Mouse (Mus musculus) adrenal gland, postnatal 36 days (tissue): ENCODE measurements around the gene Lrrc63. TPM values are rescaled to one million over a fixed set of nuclear protein-coding genes. Genes with fewer than 3 reads are reported as not detected.

Source experiments
- DNase-seq, 2 experiments: peaks; one replicate each; pipeline ENCODE4 v3.0.0; 2021; ENCODE audit warnings: mixed read lengths in 1 of 2
- total RNA-seq, 2 experiments: library from RNA; stranded (reverse); gene quantifications; 2 replicates each; pipeline ENCODE4 v1.2.3; 2021

The Lrrc63 gene
- total RNA-seq, 2 experiments from 2014 or later: not detected

DNA sequence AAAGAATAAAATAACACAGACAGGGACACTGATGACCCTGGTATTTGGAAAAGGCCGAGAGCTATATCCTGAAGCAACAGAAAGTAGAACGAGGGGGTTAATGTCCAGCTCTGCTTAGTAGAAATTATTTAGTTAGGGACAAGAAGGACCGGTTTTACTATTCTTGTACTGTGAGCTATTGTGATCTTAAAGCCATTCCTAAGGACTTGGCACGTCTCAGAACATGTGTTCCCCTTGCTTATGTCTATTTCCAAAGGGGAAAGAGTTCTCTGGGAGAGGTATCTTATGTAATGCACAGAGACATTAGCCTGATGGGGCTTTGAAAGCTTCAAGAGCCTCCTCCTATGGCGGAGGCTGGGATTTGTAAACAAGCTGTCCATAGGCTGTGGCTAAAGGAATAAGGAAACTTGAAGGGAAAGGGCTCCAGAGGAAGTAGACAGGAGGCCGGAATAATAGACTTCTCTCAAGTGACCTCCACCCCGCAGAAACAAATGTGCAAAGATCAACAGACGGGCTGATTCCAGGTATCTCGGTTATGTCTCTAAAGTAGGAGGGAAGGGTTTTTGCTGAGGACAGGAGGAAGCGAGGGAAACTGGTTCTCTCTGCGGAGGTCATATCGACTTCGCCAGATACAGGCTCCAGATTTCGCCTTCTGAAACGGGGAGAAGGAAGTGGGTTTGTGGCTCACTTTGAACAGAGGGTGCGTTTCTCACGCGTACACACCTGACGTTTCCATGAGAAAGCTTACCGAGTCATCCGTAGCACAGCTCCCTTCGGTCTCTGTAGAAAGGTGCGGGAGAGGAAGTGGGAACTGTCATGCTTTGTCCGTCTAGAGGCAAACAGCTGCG is 5.7 kb upstream of the Lrrc63 start:
- DNase-seq: no peak

DNA sequence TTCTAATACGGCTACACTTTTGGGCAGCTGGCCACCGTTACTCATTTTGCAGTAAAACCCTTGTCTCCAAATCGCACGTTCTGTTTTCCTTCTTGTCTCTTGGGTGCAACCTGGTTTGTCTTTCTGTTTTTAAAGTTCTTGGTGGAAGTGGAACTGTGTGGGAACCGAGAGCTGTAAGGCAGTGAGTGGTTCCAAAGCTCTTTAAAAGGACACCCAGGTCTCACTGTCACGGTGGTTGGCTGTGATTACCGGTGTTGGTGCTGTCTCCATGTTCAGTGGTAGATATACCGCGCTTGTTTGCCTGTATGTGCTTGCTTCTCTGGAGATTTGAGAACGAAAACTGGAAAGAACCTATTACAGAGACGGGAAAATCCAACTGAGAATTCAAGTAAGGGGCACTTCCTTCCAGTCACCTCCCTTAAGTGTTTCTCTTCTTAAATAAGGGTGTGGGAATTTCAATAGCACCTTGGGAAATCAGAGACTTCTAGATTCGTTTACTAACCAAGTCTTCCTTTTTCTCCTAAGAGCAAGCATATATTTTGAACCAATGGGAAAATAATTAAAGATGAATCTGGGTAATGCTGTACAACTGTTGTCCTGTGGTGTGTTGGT is 749 bp upstream of the Lrrc63 start:
- no peak for DNase-seq

DNA sequence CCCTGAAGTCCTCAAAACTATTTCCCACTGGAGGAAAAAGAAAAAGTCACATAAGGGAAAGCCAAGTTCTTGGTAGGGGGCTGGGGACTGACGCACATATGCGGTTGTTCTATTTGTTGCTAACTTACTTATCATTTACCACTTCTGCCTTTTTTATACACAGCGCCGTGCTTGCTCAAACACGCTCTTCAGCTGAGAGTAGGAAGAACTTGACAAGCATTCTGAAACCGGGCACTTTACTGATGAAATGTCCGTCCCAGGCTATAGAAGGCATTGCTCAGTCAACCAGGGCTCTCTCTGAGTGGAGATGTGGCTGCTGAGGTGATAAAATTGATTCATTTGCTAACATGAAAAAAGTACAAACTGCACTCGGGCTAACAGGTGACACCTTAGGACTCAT is 9.0 kb downstream of the Lrrc63 start:
- DNase-seq: no peak

GRCm38 (mm10) chr14:75102956-75103355 is 27.7 kb downstream of the Lrrc63 start:
- no peak for DNase-seq

DNA sequence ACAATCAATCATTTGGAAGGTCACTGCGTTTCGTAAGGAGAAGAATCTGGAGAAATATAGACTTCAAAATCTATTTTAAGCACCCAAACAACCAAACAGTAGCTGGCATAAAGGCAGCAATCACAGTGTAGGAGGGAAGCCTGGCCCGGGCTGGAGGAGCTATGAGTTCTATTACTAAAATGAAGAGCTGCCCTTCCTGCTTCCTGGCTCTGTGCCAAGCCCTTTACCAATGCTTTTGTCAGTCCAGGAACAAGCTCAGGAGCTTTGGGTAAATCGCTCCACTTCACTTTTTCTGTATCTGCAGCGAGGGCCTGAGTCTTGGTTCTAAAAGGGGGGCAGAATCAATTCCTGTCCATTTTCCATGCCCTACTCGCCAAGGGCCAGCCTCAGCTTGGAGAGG is 52.7 kb downstream of the Lrrc63 start:
- peak; percentile 36 to 65 for DNase-seq

DNA sequence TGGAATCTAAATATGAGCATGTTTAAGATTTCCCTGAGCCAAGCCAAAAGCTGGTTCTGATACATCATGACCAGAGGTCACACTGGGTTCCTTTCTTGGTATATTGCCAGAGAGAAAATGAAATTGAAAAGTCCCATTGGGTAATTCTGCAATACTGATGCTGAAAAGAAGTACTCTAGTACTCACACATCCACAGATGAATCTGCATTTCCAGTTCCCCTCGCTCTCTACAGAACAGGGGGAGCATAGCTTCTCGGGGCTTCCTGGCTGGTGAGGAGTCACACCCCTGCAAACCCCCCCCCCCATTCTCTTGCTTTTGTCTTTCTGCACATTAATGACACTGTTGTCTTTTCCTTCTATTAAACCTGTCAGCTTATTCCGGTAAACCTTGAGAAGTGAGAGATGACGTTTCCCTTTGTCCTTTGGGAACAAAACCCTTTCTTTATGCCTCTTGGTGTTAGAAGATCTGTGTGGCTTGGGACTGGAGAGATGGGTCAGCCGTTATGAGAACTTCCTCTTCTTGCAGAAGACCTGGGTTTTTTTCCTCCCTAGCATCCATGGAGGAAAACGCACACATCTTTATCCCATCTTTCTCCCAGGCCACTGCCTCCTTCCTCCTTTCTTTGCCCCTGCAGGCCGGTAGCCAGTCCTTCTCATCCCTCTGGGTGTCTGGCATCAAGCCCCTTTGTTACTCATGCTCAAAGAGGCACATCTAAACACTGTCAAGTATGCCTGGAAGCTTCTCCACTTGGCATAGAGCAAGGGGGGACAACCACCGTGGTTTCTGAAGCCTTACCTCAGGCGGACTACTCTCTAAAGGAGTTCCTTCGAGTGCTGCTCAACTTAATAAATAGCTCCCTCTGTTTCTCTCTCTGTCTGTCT is 55.1 kb downstream of the Lrrc63 start:
- DNase-seq: no peak

DNA sequence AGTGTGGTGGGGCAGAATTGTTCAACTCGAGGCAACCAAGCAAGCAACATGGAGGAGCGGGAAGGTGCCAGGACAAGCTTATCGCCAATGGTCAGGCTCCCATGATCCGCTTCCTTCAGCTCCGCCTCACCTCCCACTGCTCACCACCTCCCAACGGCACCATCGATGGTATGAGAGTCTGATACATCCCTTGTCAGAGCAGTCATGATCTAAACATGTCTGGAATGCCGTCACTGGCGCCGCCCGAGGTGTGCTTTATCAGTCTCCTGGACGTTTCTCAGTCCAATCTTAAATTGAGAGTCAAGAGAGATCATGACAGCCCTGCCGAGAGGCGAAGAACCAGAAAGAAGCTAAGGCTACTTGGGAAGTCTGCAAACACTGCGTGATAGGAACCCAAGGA is 59.6 kb downstream of the Lrrc63 start:
- no peak for DNase-seq

GRCm38 (mm10) chr14:75069356-75069979 is 61.2 kb downstream of the Lrrc63 start:
- DNase-seq: peak in 1 of 2 experiments; percentile 25

GRCm38 (mm10) chr14:75068430-75069112 is 62.1 kb downstream of the Lrrc63 start:
- no peak for DNase-seq

DNA sequence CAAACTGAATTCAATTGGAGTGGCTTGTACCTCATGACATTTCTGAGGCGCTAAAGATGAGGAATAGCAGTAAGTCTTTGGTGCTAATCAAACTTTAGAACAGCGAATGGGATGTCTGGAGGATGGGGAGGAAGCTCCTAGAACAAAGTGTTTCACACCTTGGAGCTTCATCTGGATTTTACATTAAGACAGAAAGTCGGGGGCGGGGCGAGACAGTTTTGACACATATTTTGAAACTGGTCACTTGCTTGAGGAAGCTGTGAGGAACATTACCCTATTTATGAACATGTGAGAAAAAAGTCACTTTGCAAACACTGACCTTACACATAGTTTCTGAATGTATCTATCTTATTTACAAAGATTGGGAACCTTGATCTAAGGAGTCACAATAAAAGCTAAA is 65.5 kb downstream of the Lrrc63 start:
- DNase-seq: no peak

DNA sequence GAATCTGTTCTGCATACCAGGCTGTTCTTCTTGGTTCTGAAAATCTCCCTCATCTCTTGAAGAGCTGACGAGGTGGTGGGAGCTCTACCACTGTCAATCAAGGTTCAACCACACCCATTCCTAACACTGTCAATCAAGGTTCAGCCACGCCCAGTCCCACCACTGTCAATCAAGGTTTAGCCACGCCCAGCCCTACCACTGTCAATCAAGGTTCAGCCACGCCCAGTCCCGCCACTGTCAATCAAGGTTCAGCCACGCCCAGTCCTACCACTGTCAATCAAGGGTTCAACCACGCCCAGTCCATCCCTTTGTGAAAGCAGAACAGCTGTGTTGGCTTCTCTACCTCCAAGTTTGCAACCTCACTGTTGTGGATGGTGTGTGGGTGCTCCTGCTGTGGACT is 66.2 kb downstream of the Lrrc63 start:
- DNase-seq: no peak

- DNase-seq: no peak
These were observed 66.7 kb downstream of the Lrrc63 start for GRCm38 (mm10) chr14:75063936-75064335.

- DNase-seq: peak; percentile 19 to 24
These were observed 70.1 kb downstream of the Lrrc63 start for GRCm38 (mm10) chr14:75060562-75060961.

- DNase-seq: no peak
These were observed 73.7 kb downstream of the Lrrc63 start for GRCm38 (mm10) chr14:75056861-75057431.

DNA sequence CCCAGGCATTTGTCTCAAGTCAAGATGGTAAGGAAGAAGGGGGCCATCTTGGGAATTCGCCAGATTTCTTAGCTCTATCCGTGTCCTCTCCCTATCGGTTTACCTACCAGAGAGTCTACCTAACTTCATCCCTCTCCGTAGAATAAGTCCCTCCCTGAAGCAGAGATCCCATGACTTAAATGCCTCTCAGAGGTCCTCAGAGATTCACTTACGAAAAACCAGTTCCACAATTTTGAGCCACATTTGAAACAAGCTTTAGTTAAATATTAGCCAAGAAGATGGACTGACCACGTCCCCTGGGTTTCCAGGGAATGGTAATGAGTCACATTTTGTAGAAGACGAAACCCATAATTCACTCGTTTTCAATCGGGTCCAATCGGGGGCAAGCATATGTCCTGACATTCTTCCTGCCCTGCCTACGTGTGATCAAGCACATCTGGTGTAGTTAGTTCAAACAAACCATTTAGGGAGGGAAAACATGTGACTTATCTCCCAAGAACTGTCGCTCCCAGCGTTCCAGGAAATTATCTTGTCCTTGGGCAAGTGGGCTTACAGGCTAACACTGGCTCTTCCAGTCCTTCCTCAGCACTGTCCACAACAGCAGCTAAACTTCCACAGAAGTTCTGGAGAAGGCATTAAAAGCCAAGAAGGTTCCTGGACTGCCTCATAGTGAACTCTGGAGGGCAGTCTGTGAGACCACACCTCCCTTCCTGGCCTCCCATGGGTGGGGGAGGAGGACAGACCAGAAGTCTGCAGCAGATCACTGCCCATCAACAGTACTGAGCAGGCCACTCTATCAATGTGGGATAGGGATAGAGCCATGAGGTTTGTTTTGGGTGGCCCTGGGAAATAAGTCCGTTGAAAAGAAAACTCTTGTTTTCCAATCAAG is 76.0 kb downstream of the Lrrc63 start:
- no peak for DNase-seq

DNA sequence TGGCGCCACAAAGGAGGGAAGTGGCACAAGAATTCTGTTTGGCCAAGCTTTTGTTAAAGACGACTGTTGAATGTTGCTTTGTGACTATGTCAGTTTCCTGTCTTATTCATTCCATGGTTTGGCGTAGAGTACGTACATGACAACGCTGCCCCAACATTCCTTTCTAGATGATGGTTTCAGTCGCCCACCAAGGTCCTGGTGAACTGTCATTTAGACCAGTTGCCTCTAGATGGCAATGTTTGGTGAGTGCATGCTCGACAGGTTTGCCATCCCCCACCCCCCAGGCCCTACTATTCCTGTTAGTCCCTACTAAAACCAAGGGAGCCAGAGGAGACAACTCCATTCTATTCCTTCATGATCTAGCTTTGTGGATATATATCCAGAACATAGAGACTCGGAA is 78.2 kb downstream of the Lrrc63 start:
- no peak for DNase-seq

DNA sequence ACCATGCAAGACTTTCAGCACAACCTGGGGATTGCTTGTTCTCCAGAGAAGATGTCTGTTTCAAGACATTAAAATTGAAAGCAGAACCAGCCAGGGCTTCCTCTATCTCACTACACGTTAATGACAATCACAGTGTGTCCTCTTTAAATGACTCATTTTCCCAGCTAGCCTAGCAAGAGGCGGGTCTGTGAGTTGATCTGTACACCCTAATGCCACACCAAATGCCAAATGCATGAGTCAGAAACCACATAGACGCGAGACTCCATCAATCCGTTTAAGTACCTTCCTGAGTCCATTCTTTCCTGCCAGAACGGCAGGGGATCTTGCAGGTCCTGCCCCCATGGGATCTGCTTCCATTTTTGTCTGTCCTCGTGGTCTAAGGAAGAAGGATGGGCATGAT is 85.5 kb downstream of the Lrrc63 start:
- peak; percentile 11 to 60 for DNase-seq

- no peak for DNase-seq
These were observed 95.2 kb downstream of the Lrrc63 start for GRCm38 (mm10) chr14:75035431-75035830.
